Mouse (Mus musculus) cortical plate, adult 2 months (tissue): ENCODE results near the gene Fam189a1.

Source experiments
- CTCF ChIP-seq: fragments of 200-500 bp; IDR thresholded peaks from 2 replicates; pipeline ENCODE4 v1.5.1; 2011; ENCODE audit warnings: mild to moderate bottlenecking, control low read depth, low read length; ENCODE audit not compliant: insufficient read depth; ENCODE audit errors: extremely low read depth
- POLR2A ChIP-seq: fragments of 200-500 bp; IDR thresholded peaks from 2 replicates; pipeline ENCODE4 v1.6.1; 2011; ENCODE audit warnings: mild to moderate bottlenecking, low read length, control low read depth; ENCODE audit not compliant: insufficient read depth; ENCODE audit errors: extremely low read depth

DNA sequence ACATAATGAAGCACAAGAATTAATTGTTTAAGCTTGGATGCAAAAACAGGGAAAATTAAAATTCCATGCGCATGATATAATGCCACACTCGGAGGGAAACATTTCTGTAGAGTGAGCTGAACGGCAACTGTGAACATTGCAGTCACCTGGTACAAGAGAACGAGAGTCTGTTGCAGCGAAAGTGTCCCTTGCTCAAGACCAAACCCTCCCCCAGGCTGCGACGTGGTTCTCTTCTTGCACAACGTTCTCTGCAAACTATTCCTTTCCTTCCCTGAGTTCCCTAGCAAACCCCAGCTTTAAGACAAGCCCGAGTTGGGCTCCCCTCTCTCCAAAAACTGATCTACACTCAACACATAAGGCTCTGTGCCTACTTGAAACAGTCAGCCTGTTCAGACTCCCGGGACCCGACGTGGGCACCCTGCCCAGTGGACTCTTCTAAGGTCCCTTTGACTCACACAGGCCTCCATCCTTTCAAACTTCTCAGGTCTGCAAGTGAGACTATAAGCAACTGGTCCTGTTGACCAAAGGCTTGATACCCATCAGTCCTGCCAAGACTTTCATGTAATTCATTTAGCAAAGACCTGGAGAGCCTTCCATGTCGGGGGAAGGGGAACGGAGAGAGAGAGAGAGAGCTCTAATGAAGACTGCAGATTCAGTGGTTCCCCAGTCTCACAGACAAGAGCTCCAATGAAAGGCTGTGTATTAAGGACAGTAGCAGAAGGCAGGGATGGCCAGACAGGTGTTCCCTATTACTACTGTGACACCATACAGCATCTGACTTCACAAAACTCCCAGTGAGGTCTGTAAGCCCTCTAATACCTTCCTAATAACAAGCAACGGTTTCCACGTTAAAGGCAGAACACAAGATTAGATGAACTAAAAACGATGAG, 51.9 kb downstream of the Fam189a1 start:
- TF ChIP-seq POLR2A: no peak
- TF ChIP-seq CTCF: no peak
